Comparison of ENCODE assay signal across 9 mouse cellular contexts in genomic region chr11:69936156-69936555, GRCm38 (mm10). TPM values are rescaled to one million over a fixed set of nuclear protein-coding genes. Genes with fewer than 3 reads are reported as not detected.
DNase-seq lines count a peak whose midpoint lies in the region; ATAC-seq and TF ChIP-seq lines count a peak whose summit lies in the region.
"Had no signal": no experiment of that assay in that cellular context is flagged by ENCODE, and none has a peak within 500 bp of the region (broad histone marks: within the 10 kb centered on the region; RNA-seq: fewer than 3 reads in every experiment).

No protein-coding gene starts in this region.

- H3K27ac ChIP-seq in heart, embryonic 10.5 days, result peak overlapping the region; percentile 85
- peak overlapping the region; percentile 47; the same call in 1 of the 2 replicates for H3K27ac ChIP-seq in brown adipose tissue, adult 24 weeks (replicated peaks; ENCODE audit: low read depth, low read length)
- H3K27ac ChIP-seq in hindbrain, embryonic 15.5 days (replicated peaks), result no peak overlapping the region
- no peak overlapping the region for H3K27ac ChIP-seq in liver, embryonic 14.5 days
- H3K27ac ChIP-seq in testis, adult 2 months (ENCODE audit: control insufficient read depth, insufficient read depth, low read depth, low read length), result peak overlapping the region; percentile 91

- no peak for TF ChIP-seq POLR2A in testis, adult 2 months (IDR thresholded peaks at IDR 0.05; ENCODE audit: control insufficient read depth, low read depth, low read length)

- H3K36me3 ChIP-seq in heart, embryonic 10.5 days, result no peaks in the 10 kb centered on the region
- H3K36me3 ChIP-seq in hindbrain, embryonic 15.5 days, result no peaks in the 10 kb centered on the region
- H3K36me3 ChIP-seq in liver, embryonic 14.5 days (replicated peaks; ENCODE audit: control insufficient read depth, insufficient read depth, low read depth), result no peaks in the 10 kb centered on the region
- peaks cover 5% of the 10 kb centered on the region for H3K36me3 ChIP-seq in testis, adult 2 months (ENCODE audit: control insufficient read depth, insufficient read depth, low read length)

- ATAC-seq in hindbrain, embryonic 15.5 days (ENCODE audit: low FRiP score, low read depth), result no peak; the same call in 1 of the 2 replicates
- no peak for ATAC-seq in liver, embryonic 14.5 days (ENCODE audit: insufficient read depth)

- TF ChIP-seq EP300 in liver, embryonic 14.5 days (IDR thresholded peaks at IDR 0.05; ENCODE audit: low read depth), result no peak

- DNase-seq in heart, embryonic 10.5 days (ENCODE audit: low spot score), result no peak
- no peak for DNase-seq in heart, postnatal 25 days (ENCODE audit: low spot score)
- no peak for DNase-seq in liver, embryonic 14.5 days (ENCODE audit: low read depth in 3 of 3, low spot score in 3 of 3)
- DNase-seq in urinary bladder, postnatal 10 days (ENCODE audit: low spot score), result no peak
- no peak for DNase-seq in urinary bladder, postnatal 36 days (ENCODE audit: low spot score in 2 of 2)

- H3K9ac ChIP-seq in hindbrain, embryonic 15.5 days, result peak overlapping the region; percentile 56
- no peak overlapping the region for H3K9ac ChIP-seq in liver, embryonic 14.5 days (replicated peaks)

- peaks cover 36% of the 10 kb centered on the region for H3K4me1 ChIP-seq in heart, embryonic 10.5 days
- H3K4me1 ChIP-seq in brown adipose tissue, adult 24 weeks (ENCODE audit: control insufficient read depth, insufficient read depth, insufficient read length, low read length), result peaks cover 12% of the 10 kb centered on the region
- H3K4me1 ChIP-seq in hindbrain, embryonic 15.5 days (replicated peaks), result peaks cover 28% of the 10 kb centered on the region
- H3K4me1 ChIP-seq in liver, embryonic 14.5 days (replicated peaks; ENCODE audit: control insufficient read depth in 2 of 2, insufficient read depth in 2 of 2, low read length in 1 of 2), result peaks cover 10 to 12% of the 10 kb centered on the region in 2 experiments
- peaks cover 8% of the 10 kb centered on the region for H3K4me1 ChIP-seq in testis, adult 2 months (ENCODE audit: control insufficient read depth, insufficient read depth, low read length)

- peak overlapping the region; percentile 100 for H3K4me2 ChIP-seq in hindbrain, embryonic 15.5 days
- peak overlapping the region; percentile 73 for H3K4me2 ChIP-seq in liver, embryonic 14.5 days (ENCODE audit: low read depth)

- peak overlapping the region; percentile 77 for H3K4me3 ChIP-seq in heart, embryonic 10.5 days
- H3K4me3 ChIP-seq in brown adipose tissue, adult 24 weeks (ENCODE audit: insufficient read depth, low read depth, low read length), result peak overlapping the region; percentile 46
- peak overlapping the region; percentile 69 for H3K4me3 ChIP-seq in hindbrain, embryonic 15.5 days
- H3K4me3 ChIP-seq in liver, embryonic 14.5 days (ENCODE audit: insufficient read depth in 1 of 2, low read depth in 2 of 2, low read length in 2 of 2), result peak overlapping the region in 1 of 2 experiments; percentile 53; a peak in 2 of 4 replicates
- H3K4me3 ChIP-seq in testis, adult 2 months (ENCODE audit: control insufficient read depth, low read depth, low read length), result peak overlapping the region; percentile 91

- H3K9me3 ChIP-seq in heart, embryonic 10.5 days, result no peaks in the 10 kb centered on the region
- H3K9me3 ChIP-seq in hindbrain, embryonic 15.5 days, result no peaks in the 10 kb centered on the region
- no peaks in the 10 kb centered on the region for H3K9me3 ChIP-seq in liver, embryonic 14.5 days (ENCODE audit: control insufficient read depth, low read length)

- TF ChIP-seq CTCF in liver, embryonic 14.5 days (IDR thresholded peaks at IDR 0.05; ENCODE audit: low read depth), result no peak
- TF ChIP-seq CTCF in testis, adult 2 months (IDR thresholded peaks at IDR 0.05; ENCODE audit: control insufficient read depth, insufficient read depth, insufficient replicate concordance, low read depth, low read length), result no peak

- intact Hi-C loops in heart, postnatal 25 days (cut with DNase I), result loop anchor here (10.0 kb wide), 1 partner anchor 279 kb away; the partner anchor contains the start of gene Slc16a11

- H3K27me3 ChIP-seq in heart, embryonic 10.5 days (ENCODE audit: insufficient read depth, poor library complexity, severe bottlenecking), result peaks cover 59% of the 10 kb centered on the region
- H3K27me3 ChIP-seq in hindbrain, embryonic 15.5 days, result peaks cover 25% of the 10 kb centered on the region
- H3K27me3 ChIP-seq in liver, embryonic 14.5 days (ENCODE audit: control insufficient read depth, insufficient read depth, low read length), result peaks cover 53% of the 10 kb centered on the region
- H3K27me3 ChIP-seq in testis, adult 2 months (ENCODE audit: control insufficient read depth, insufficient read depth, low read length), result no peaks in the 10 kb centered on the region

- WGBS in heart, embryonic 10.5 days, result 3% methylated on average over 30 of the region's 30 CpGs
- 3% methylated on average over 27 of the region's 30 CpGs for WGBS in hindbrain, embryonic 15.5 days
- WGBS in liver, embryonic 14.5 days (ENCODE audit: insufficient replicate concordance), result 5% methylated on average over 30 of the region's 30 CpGs

RNA-seq across cellular contexts. Expression of gene Ybx2, which starts 0.6 kb away (rescaled TPM):
- polyA plus RNA-seq in heart, embryonic 10.5 days (2016; fragmentation: Nextera tagmentation; extraction: Ambion mirVana), result 1.8 and 2.1 TPM in 2 replicates
- total RNA-seq in heart, postnatal 25 days (2021), result 10 to 100 TPM; 18.8 to 23.4 TPM
- polyA plus RNA-seq in brown adipose tissue, adult 24 weeks (2012; ENCODE audit: insufficient read depth, insufficient read length, missing spikeins), result 37.9 and 76.4 TPM in 2 replicates
- 6.7 and 6.8 TPM in 2 replicates for polyA plus RNA-seq in hindbrain, embryonic 15.5 days (2015; fragmentation: Nextera tagmentation; extraction: Ambion mirVana)
- polyA plus RNA-seq in liver, embryonic 14.5 days (2012; rRNA removed), result 0.57 and 0.58 TPM in 2 replicates
- polyA plus RNA-seq in liver, embryonic 14.5 days (2014; fragmentation: Nextera tagmentation; extraction: Ambion mirVana), result 0.23 TPM in 1 of 2 replicates, not detected in the other
- 3,709 and 3,883 TPM in 2 replicates for polyA plus RNA-seq in testis, adult 2 months (2012; rRNA removed)

RNA-seq across cellular contexts. Expression of gene Slc2a4, which starts 11.8 kb away (rescaled TPM):
- polyA plus RNA-seq in heart, embryonic 10.5 days (2016; fragmentation: Nextera tagmentation; extraction: Ambion mirVana), result 17.8 and 24.1 TPM in 2 replicates
- total RNA-seq in heart, postnatal 25 days (2021), result 100 to 1,000 TPM; 325 to 365 TPM
- polyA plus RNA-seq in brown adipose tissue, adult 24 weeks (2012; ENCODE audit: insufficient read depth, insufficient read length, missing spikeins), result 466 and 489 TPM in 2 replicates
- 3.4 and 4.1 TPM in 2 replicates for polyA plus RNA-seq in hindbrain, embryonic 15.5 days (2015; fragmentation: Nextera tagmentation; extraction: Ambion mirVana)
- 17.0 and 17.4 TPM in 2 replicates for polyA plus RNA-seq in liver, embryonic 14.5 days (2012; rRNA removed)
- polyA plus RNA-seq in liver, embryonic 14.5 days (2014; fragmentation: Nextera tagmentation; extraction: Ambion mirVana), result 12.6 and 14.0 TPM in 2 replicates
- polyA plus RNA-seq in testis, adult 2 months (2012; rRNA removed), result 1.9 and 3.6 TPM in 2 replicates

RNA-seq across cellular contexts. Expression of gene Eif5a, which starts 14.4 kb away (rescaled TPM):
- 2,011 and 2,470 TPM in 2 replicates for polyA plus RNA-seq in heart, embryonic 10.5 days (2016; fragmentation: Nextera tagmentation; extraction: Ambion mirVana)
- 100 to 1,000 TPM; 427 TPM for total RNA-seq in heart, postnatal 25 days (2021)
- polyA plus RNA-seq in brown adipose tissue, adult 24 weeks (2012; ENCODE audit: insufficient read depth, insufficient read length, missing spikeins), result 424 and 439 TPM in 2 replicates
- polyA plus RNA-seq in hindbrain, embryonic 15.5 days (2015; fragmentation: Nextera tagmentation; extraction: Ambion mirVana), result 1,083 and 1,119 TPM in 2 replicates
- 652 and 846 TPM in 2 replicates for polyA plus RNA-seq in liver, embryonic 14.5 days (2012; rRNA removed)
- polyA plus RNA-seq in liver, embryonic 14.5 days (2014; fragmentation: Nextera tagmentation; extraction: Ambion mirVana), result 1,316 and 1,415 TPM in 2 replicates
- polyA plus RNA-seq in testis, adult 2 months (2012; rRNA removed), result 621 and 702 TPM in 2 replicates

RNA-seq across cellular contexts. Expression of gene Gps2, which starts 22.5 kb away (rescaled TPM):
- polyA plus RNA-seq in heart, embryonic 10.5 days (2016; fragmentation: Nextera tagmentation; extraction: Ambion mirVana), result 55.2 and 69.4 TPM in 2 replicates
- total RNA-seq in heart, postnatal 25 days (2021), result 10 to 100 TPM; 24.1 to 26.7 TPM
- 23.6 and 24.3 TPM in 2 replicates for polyA plus RNA-seq in brown adipose tissue, adult 24 weeks (2012; ENCODE audit: insufficient read depth, insufficient read length, missing spikeins)
- polyA plus RNA-seq in hindbrain, embryonic 15.5 days (2015; fragmentation: Nextera tagmentation; extraction: Ambion mirVana), result 68.4 and 69.9 TPM in 2 replicates
- 79.5 and 93.1 TPM in 2 replicates for polyA plus RNA-seq in liver, embryonic 14.5 days (2012; rRNA removed)
- 82.7 and 91.2 TPM in 2 replicates for polyA plus RNA-seq in liver, embryonic 14.5 days (2014; fragmentation: Nextera tagmentation; extraction: Ambion mirVana)
- 290 and 295 TPM in 2 replicates for polyA plus RNA-seq in testis, adult 2 months (2012; rRNA removed)

RNA-seq across cellular contexts. Expression of gene Cldn7, which starts 28.4 kb away (rescaled TPM):
- polyA plus RNA-seq in heart, embryonic 10.5 days (2016; fragmentation: Nextera tagmentation; extraction: Ambion mirVana), result 4.7 and 22.3 TPM in 2 replicates
- total RNA-seq in heart, postnatal 25 days (2021), result not detected
- not detected in 2 replicates for polyA plus RNA-seq in brown adipose tissue, adult 24 weeks (2012; ENCODE audit: insufficient read depth, insufficient read length, missing spikeins)
- polyA plus RNA-seq in hindbrain, embryonic 15.5 days (2015; fragmentation: Nextera tagmentation; extraction: Ambion mirVana), result 0.34 and 1.0 TPM in 2 replicates
- polyA plus RNA-seq in liver, embryonic 14.5 days (2012; rRNA removed), result 2.0 and 4.0 TPM in 2 replicates
- 2.2 TPM in 2 replicates for polyA plus RNA-seq in liver, embryonic 14.5 days (2014; fragmentation: Nextera tagmentation; extraction: Ambion mirVana)
- polyA plus RNA-seq in testis, adult 2 months (2012; rRNA removed), result 3.0 and 4.9 TPM in 2 replicates
- polyA plus RNA-seq: Patski had no signal

Comparison
In these comparisons a context has a peak if more than half of its experiments do, and no peak if none do; other contexts are left out.
1. H3K27ac ChIP-seq: peak in heart, embryonic 10.5 days (single experiment), brown adipose tissue, adult 24 weeks (single experiment) and testis, adult 2 months (single experiment); none in hindbrain, embryonic 15.5 days (single experiment) and liver, embryonic 14.5 days (single experiment).
2. RNA of gene Ybx2, which starts 0.6 kb away (polyA plus RNA-seq): 3,709 to 3,883 TPM in testis, adult 2 months; 37.9 to 76.4 TPM in brown adipose tissue, adult 24 weeks, 6.7 to 6.8 TPM in hindbrain, embryonic 15.5 days, 1.8 to 2.1 TPM in heart, embryonic 10.5 days and 0.23 to 0.58 TPM in liver, embryonic 14.5 days; every median in the first group is over 10 times any median in the second.
3. RNA of gene Slc2a4, which starts 11.8 kb away (polyA plus RNA-seq): 466 to 489 TPM in brown adipose tissue, adult 24 weeks; 17.8 to 24.1 TPM in heart, embryonic 10.5 days, 12.6 to 17.4 TPM in liver, embryonic 14.5 days, 3.4 to 4.1 TPM in hindbrain, embryonic 15.5 days and 1.9 to 3.6 TPM in testis, adult 2 months; every median in the first group is over 10 times any median in the second.